Mouse (Mus musculus) layer of hippocampus, adult 9-10 months (tissue): ENCODE data around the gene Tmem63a.
"Not testable (repeated sequence)": the region's sequence is repeated elsewhere in the genome, so short reads cannot be mapped to it uniquely, and the experiment has no call there.

Source experiments
- DNase-seq: peaks from one replicate; pipeline ENCODE4 v3.0.0; 2022; ENCODE audit warnings: low spot score

Gene Tmem63a

GRCm38 (mm10) chr1:180942166-180943031 lies at the start of gene Tmem63a:
Tmem63a (plus strand) TSS chr1:180942344.
- DNase-seq = no peak

- DNase-seq = no peak
Measured at GRCm38 (mm10) chr1:180892808-180893207, 49.3 kb upstream of the Tmem63a start, which contains the start of gene Lefty2. Lefty2 (plus strand) TSS chr1:180893108.

GRCm38 (mm10) chr1:180894088-180894987 lies 47.8 kb upstream of the Tmem63a start:
- DNase-seq = not testable (repeated sequence)

GRCm38 (mm10) chr1:180901107-180901506 lies 41.0 kb upstream of the Tmem63a start:
- DNase-seq = no peak

GRCm38 (mm10) chr1:180902915-180903314 lies 39.2 kb upstream of the Tmem63a start:
- DNase-seq = no peak

- DNase-seq = no peak
Measured at GRCm38 (mm10) chr1:180903666-180904038, 38.5 kb upstream of the Tmem63a start.

- peak; percentile 89 for DNase-seq
Measured at GRCm38 (mm10) chr1:180904039-180904814, 37.9 kb upstream of the Tmem63a start, which contains the start of gene Pycr2. Pycr2 (plus strand) TSS chr1:180904293.

GRCm38 (mm10) chr1:180904815-180905080 lies 37.4 kb upstream of the Tmem63a start:
- no peak for DNase-seq

- DNase-seq = no peak
Measured at GRCm38 (mm10) chr1:180905307-180905706, 36.8 kb upstream of the Tmem63a start.

- no peak for DNase-seq
Measured at GRCm38 (mm10) chr1:180905876-180906275, 36.3 kb upstream of the Tmem63a start.

- no peak for DNase-seq
Measured at GRCm38 (mm10) chr1:180906461-180907147, 35.5 kb upstream of the Tmem63a start.

- DNase-seq = no peak
Measured at GRCm38 (mm10) chr1:180911138-180911537, 31.0 kb upstream of the Tmem63a start.

- DNase-seq = no peak
Measured at GRCm38 (mm10) chr1:180911653-180912287, 30.4 kb upstream of the Tmem63a start.

GRCm38 (mm10) chr1:180912792-180913191 lies 29.4 kb upstream of the Tmem63a start:
- DNase-seq = no peak

- no peak for DNase-seq
Measured at GRCm38 (mm10) chr1:180913797-180914196, 28.3 kb upstream of the Tmem63a start.

- no peak for DNase-seq
Measured at GRCm38 (mm10) chr1:180916425-180916824, 25.7 kb upstream of the Tmem63a start.

GRCm38 (mm10) chr1:180917053-180917452 lies 25.1 kb upstream of the Tmem63a start:
- DNase-seq = no peak

- DNase-seq = no peak
Measured at GRCm38 (mm10) chr1:180919686-180920085, 22.5 kb upstream of the Tmem63a start.

GRCm38 (mm10) chr1:180922273-180923048 lies 19.7 kb upstream of the Tmem63a start:
- no peak for DNase-seq

GRCm38 (mm10) chr1:180924737-180925136 lies 17.4 kb upstream of the Tmem63a start:
- DNase-seq = no peak
